Mouse (Mus musculus): ENCODE data around the gene Fam160b1. TPM values are rescaled to one million over a fixed set of nuclear protein-coding genes. Genes with fewer than 3 reads are reported as not detected.

Gene Fam160b1
- polyA plus RNA-seq, 1 experiment from 2014 or later, result 15.1 TPM

GRCm38 (mm10) chr19:57425296-57425695 lies 64.8 kb downstream of the Fam160b1 start:
- Histone ChIP-seq H3K4me2 (ENCODE audit: low read length) (no peak overlapping the region), H3K4me3 (ENCODE audit: control insufficient read depth in 1 of 2, insufficient read depth in 1 of 2, low read depth in 1 of 2, low read length in 2 of 2) (no peak overlapping the region), H3K9ac (ENCODE audit: low read length) (no peak overlapping the region), H3K9me3 (ENCODE audit: control insufficient read depth, low read length) (no peaks in the 10 kb centered on the region), H3K27ac (replicated peaks in 1 of 2; ENCODE audit: control insufficient read depth in 1 of 2, insufficient read depth in 1 of 2, low read depth in 2 of 2, low read length in 2 of 2) (no peak overlapping the region), H3K36me3 (ENCODE audit: control insufficient read depth, insufficient read depth, low read length) (no peaks in the 10 kb centered on the region), H3K27me3 (ENCODE audit: control insufficient read depth, insufficient read depth, low read length) (no peaks in the 10 kb centered on the region), H3K4me1 (ENCODE audit: control insufficient read depth in 2 of 2, insufficient read depth in 2 of 2, low read length in 2 of 2) (peaks cover 7 to 9% of the 10 kb centered on the region in 2 experiments; a peak in 3 of 4 replicates)
- WGBS, result 90% methylated on average over 15 of the region's 15 CpGs
- ATAC-seq (ENCODE audit: insufficient number of reproducible peaks, insufficient read depth, low FRiP score, low read depth), result no peak

- H3K4me2 ChIP-seq (ENCODE audit: low read length), result no peak overlapping the region
- peaks cover 7 to 9% of the 10 kb centered on the region in 2 experiments; a peak in 3 of 4 replicates for H3K4me1 ChIP-seq (ENCODE audit: control insufficient read depth in 2 of 2, insufficient read depth in 2 of 2, low read length in 2 of 2)
- no peaks in the 10 kb centered on the region for H3K27me3 ChIP-seq (ENCODE audit: control insufficient read depth, insufficient read depth, low read length)
- H3K36me3 ChIP-seq (ENCODE audit: control insufficient read depth, insufficient read depth, low read length), result no peaks in the 10 kb centered on the region
- no peak overlapping the region for H3K4me3 ChIP-seq (ENCODE audit: control insufficient read depth in 1 of 2, insufficient read depth in 1 of 2, low read depth in 1 of 2, low read length in 2 of 2)
- WGBS, result 84% methylated on average over 8 of the region's 8 CpGs
- H3K27ac ChIP-seq (replicated peaks in 1 of 2; ENCODE audit: control insufficient read depth in 1 of 2, insufficient read depth in 1 of 2, low read depth in 2 of 2, low read length in 2 of 2), result no peak overlapping the region
- H3K9me3 ChIP-seq (ENCODE audit: control insufficient read depth, low read length), result no peaks in the 10 kb centered on the region
- ATAC-seq (ENCODE audit: insufficient number of reproducible peaks, insufficient read depth, low FRiP score, low read depth), result no peak
- no peak overlapping the region for H3K9ac ChIP-seq (ENCODE audit: low read length)
These were observed 66.4 kb downstream of the Fam160b1 start for GRCm38 (mm10) chr19:57426841-57427240.

GRCm38 (mm10) chr19:57427756-57428438 lies 67.4 kb downstream of the Fam160b1 start:
- Histone ChIP-seq H3K4me1 (ENCODE audit: control insufficient read depth in 2 of 2, insufficient read depth in 2 of 2, low read length in 2 of 2) (peaks cover 3 to 7% of the 10 kb centered on the region in 2 experiments; a peak in 3 of 4 replicates), H3K4me2 (ENCODE audit: low read length) (no peak overlapping the region), H3K27ac (replicated peaks in 1 of 2; ENCODE audit: control insufficient read depth in 1 of 2, insufficient read depth in 1 of 2, low read depth in 2 of 2, low read length in 2 of 2) (no peak overlapping the region), H3K4me3 (ENCODE audit: control insufficient read depth in 1 of 2, insufficient read depth in 1 of 2, low read depth in 1 of 2, low read length in 2 of 2) (no peak overlapping the region), H3K9ac (ENCODE audit: low read length) (no peak overlapping the region), H3K27me3 (ENCODE audit: control insufficient read depth, insufficient read depth, low read length) (no peaks in the 10 kb centered on the region), H3K36me3 (ENCODE audit: control insufficient read depth, insufficient read depth, low read length) (no peaks in the 10 kb centered on the region), H3K9me3 (ENCODE audit: control insufficient read depth, low read length) (no peaks in the 10 kb centered on the region)
- WGBS, result 71% methylated on average over 14 of the region's 14 CpGs
- ATAC-seq (ENCODE audit: insufficient number of reproducible peaks, insufficient read depth, low FRiP score, low read depth), result no peak

GRCm38 (mm10) chr19:57428641-57429040 lies 68.2 kb downstream of the Fam160b1 start:
- Histone ChIP-seq H3K36me3 (ENCODE audit: control insufficient read depth, insufficient read depth, low read length) (no peaks in the 10 kb centered on the region), H3K9me3 (ENCODE audit: control insufficient read depth, low read length) (no peaks in the 10 kb centered on the region), H3K4me3 (ENCODE audit: control insufficient read depth in 1 of 2, insufficient read depth in 1 of 2, low read depth in 1 of 2, low read length in 2 of 2) (no peak overlapping the region), H3K27ac (replicated peaks in 1 of 2; ENCODE audit: control insufficient read depth in 1 of 2, insufficient read depth in 1 of 2, low read depth in 2 of 2, low read length in 2 of 2) (no peak overlapping the region), H3K27me3 (ENCODE audit: control insufficient read depth, insufficient read depth, low read length) (no peaks in the 10 kb centered on the region), H3K9ac (ENCODE audit: low read length) (no peak overlapping the region), H3K4me2 (ENCODE audit: low read length) (no peak overlapping the region), H3K4me1 (ENCODE audit: control insufficient read depth in 2 of 2, insufficient read depth in 2 of 2, low read length in 2 of 2) (no peaks in the 10 kb centered on the region; a peak in 1 of 4 replicates)
- ATAC-seq (ENCODE audit: insufficient number of reproducible peaks, insufficient read depth, low FRiP score, low read depth), result no peak
- WGBS, result 87% methylated on average over 3 of the region's 3 CpGs

- no peaks in the 10 kb centered on the region for H3K4me1 ChIP-seq (ENCODE audit: control insufficient read depth in 2 of 2, insufficient read depth in 2 of 2, low read length in 2 of 2)
- H3K9ac ChIP-seq (ENCODE audit: low read length), result no peak overlapping the region
- no peaks in the 10 kb centered on the region for H3K9me3 ChIP-seq (ENCODE audit: control insufficient read depth, low read length)
- H3K27me3 ChIP-seq (ENCODE audit: control insufficient read depth, insufficient read depth, low read length), result no peaks in the 10 kb centered on the region
- 52% methylated on average over 6 of the region's 6 CpGs for WGBS
- no peak overlapping the region for H3K27ac ChIP-seq (replicated peaks in 1 of 2; ENCODE audit: control insufficient read depth in 1 of 2, insufficient read depth in 1 of 2, low read depth in 2 of 2, low read length in 2 of 2)
- no peak for ATAC-seq (ENCODE audit: insufficient number of reproducible peaks, insufficient read depth, low FRiP score, low read depth)
- H3K4me2 ChIP-seq (ENCODE audit: low read length), result no peak overlapping the region
- H3K36me3 ChIP-seq (ENCODE audit: control insufficient read depth, insufficient read depth, low read length), result no peaks in the 10 kb centered on the region
- no peak overlapping the region for H3K4me3 ChIP-seq (ENCODE audit: control insufficient read depth in 1 of 2, insufficient read depth in 1 of 2, low read depth in 1 of 2, low read length in 2 of 2)
These were observed 69.4 kb downstream of the Fam160b1 start for GRCm38 (mm10) chr19:57429926-57430325.

- H3K9ac ChIP-seq (ENCODE audit: low read length), result no peak overlapping the region
- H3K4me2 ChIP-seq (ENCODE audit: low read length), result no peak overlapping the region
- no peaks in the 10 kb centered on the region for H3K36me3 ChIP-seq (ENCODE audit: control insufficient read depth, insufficient read depth, low read length)
- 67% methylated on average over 6 of the region's 6 CpGs for WGBS
- H3K27me3 ChIP-seq (ENCODE audit: control insufficient read depth, insufficient read depth, low read length), result no peaks in the 10 kb centered on the region
- no peak for ATAC-seq (ENCODE audit: insufficient number of reproducible peaks, insufficient read depth, low FRiP score, low read depth)
- H3K27ac ChIP-seq (replicated peaks in 1 of 2; ENCODE audit: control insufficient read depth in 1 of 2, insufficient read depth in 1 of 2, low read depth in 2 of 2, low read length in 2 of 2), result no peak overlapping the region
- H3K9me3 ChIP-seq (ENCODE audit: control insufficient read depth, low read length), result no peaks in the 10 kb centered on the region
- H3K4me1 ChIP-seq (ENCODE audit: control insufficient read depth in 2 of 2, insufficient read depth in 2 of 2, low read length in 2 of 2), result no peaks in the 10 kb centered on the region
- no peak overlapping the region for H3K4me3 ChIP-seq (ENCODE audit: control insufficient read depth in 1 of 2, insufficient read depth in 1 of 2, low read depth in 1 of 2, low read length in 2 of 2)
These were observed 71.0 kb downstream of the Fam160b1 start for GRCm38 (mm10) chr19:57431476-57431875.

GRCm38 (mm10) chr19:57434024-57434423 lies 73.5 kb downstream of the Fam160b1 start:
- 75% methylated on average over 6 of the region's 6 CpGs for WGBS
- H3K4me1 ChIP-seq (ENCODE audit: control insufficient read depth in 2 of 2, insufficient read depth in 2 of 2, low read length in 2 of 2), result 0 out of 4 replicates have a peak, but pooled peaks cover 0 to under 1% of the 10 kb centered on the region in 2 experiments
- no peaks in the 10 kb centered on the region for H3K9me3 ChIP-seq (ENCODE audit: control insufficient read depth, low read length)
- H3K4me3 ChIP-seq (ENCODE audit: control insufficient read depth in 1 of 2, insufficient read depth in 1 of 2, low read depth in 1 of 2, low read length in 2 of 2), result no peak overlapping the region
- H3K27ac ChIP-seq (replicated peaks in 1 of 2; ENCODE audit: control insufficient read depth in 1 of 2, insufficient read depth in 1 of 2, low read depth in 2 of 2, low read length in 2 of 2), result no peak overlapping the region
- no peak for ATAC-seq (ENCODE audit: insufficient number of reproducible peaks, insufficient read depth, low FRiP score, low read depth)
- no peak overlapping the region for H3K4me2 ChIP-seq (ENCODE audit: low read length)
- no peaks in the 10 kb centered on the region for H3K36me3 ChIP-seq (ENCODE audit: control insufficient read depth, insufficient read depth, low read length)
- H3K27me3 ChIP-seq (ENCODE audit: control insufficient read depth, insufficient read depth, low read length), result no peaks in the 10 kb centered on the region
- no peak overlapping the region for H3K9ac ChIP-seq (ENCODE audit: low read length)

GRCm38 (mm10) chr19:57436586-57437021 lies 76.1 kb downstream of the Fam160b1 start:
- Histone ChIP-seq H3K4me1 (ENCODE audit: control insufficient read depth in 2 of 2, insufficient read depth in 2 of 2, low read length in 2 of 2) (0 out of 4 replicates have a peak, but pooled peaks cover 0 to 4% of the 10 kb centered on the region in 2 experiments), H3K27me3 (ENCODE audit: control insufficient read depth, insufficient read depth, low read length) (no peaks in the 10 kb centered on the region), H3K4me2 (ENCODE audit: low read length) (no peak overlapping the region), H3K9ac (ENCODE audit: low read length) (no peak overlapping the region), H3K9me3 (ENCODE audit: control insufficient read depth, low read length) (no peaks in the 10 kb centered on the region), H3K36me3 (ENCODE audit: control insufficient read depth, insufficient read depth, low read length) (no peaks in the 10 kb centered on the region), H3K27ac (replicated peaks in 1 of 2; ENCODE audit: control insufficient read depth in 1 of 2, insufficient read depth in 1 of 2, low read depth in 2 of 2, low read length in 2 of 2) (no peak overlapping the region), H3K4me3 (ENCODE audit: control insufficient read depth in 1 of 2, insufficient read depth in 1 of 2, low read depth in 1 of 2, low read length in 2 of 2) (no peak overlapping the region)
- 61% methylated on average over 10 of the region's 10 CpGs for WGBS
- no peak for ATAC-seq (ENCODE audit: insufficient number of reproducible peaks, insufficient read depth, low FRiP score, low read depth)

All from heart, embryonic 14.5 days (tissue).